Mouse (Mus musculus) kidney, adult 2 months (tissue): ENCODE measurements around the gene Akap9. TPM values are rescaled to one million over a fixed set of nuclear protein-coding genes. Genes with fewer than 3 reads are reported as not detected.

Experiments used
- DNase-seq: peaks from one replicate; pipeline ENCODE4 v3.0.0; 2021
- H3K27ac ChIP-seq: fragments of 200-500 bp; 2 replicates; pipeline ENCODE4 v1.5.1; 2012; ENCODE audit warnings: low read depth, low read length, control low read depth, inconsistent platforms; ENCODE audit not compliant: insufficient read depth
- H3K27me3 ChIP-seq: fragments of 200-500 bp; replicated peaks from 2 replicates; pipeline ENCODE4 v1.6.1; 2012; ENCODE audit warnings: mild to moderate bottlenecking, moderate library complexity, low read length, inconsistent platforms; ENCODE audit not compliant: control insufficient read depth, insufficient read depth
- H3K36me3 ChIP-seq: fragments of 200-500 bp; 2 replicates; pipeline ENCODE4 v1.6.1; 2012; ENCODE audit warnings: mild to moderate bottlenecking, moderate library complexity, low read length, inconsistent platforms; ENCODE audit not compliant: control insufficient read depth, insufficient read depth
- H3K4me1 ChIP-seq: fragments of 200-500 bp; 2 replicates; pipeline ENCODE4 v1.6.1; 2011; ENCODE audit warnings: low read length; ENCODE audit not compliant: control insufficient read depth, insufficient read depth
- H3K4me3 ChIP-seq: fragments of 200-500 bp; 2 replicates; pipeline ENCODE4 v1.5.1; 2011; ENCODE audit warnings: mild to moderate bottlenecking, low read depth, low read length, control low read depth; ENCODE audit not compliant: insufficient read depth
- CTCF ChIP-seq: fragments of 200-500 bp; conservative IDR thresholded peaks from 2 replicates; pipeline ENCODE4 v1.5.1; 2011; ENCODE audit warnings: low read depth, mild to moderate bottlenecking, control low read depth, low read length, moderate library complexity, mixed read lengths; ENCODE audit not compliant: insufficient read depth, insufficient read length
- POLR2A ChIP-seq: fragments of 200-500 bp; IDR thresholded peaks from one replicate; pipeline ENCODE4 v1.6.1; 2011; ENCODE audit warnings: low read depth, low read length, control low read depth
- WGBS: fragments of 180-500 bp; shearing (Covaris S2); methylation state at CpG from one replicate; pipeline ENCODE4 v1.1.7; 2018; 5-methylcytosine and 5-hydroxymethylcytosine counted together
- polyA plus RNA-seq: library from polyadenylated mRNA; depleted of rRNA; stranded (reverse); fragments of >200 nt; gene quantifications from 2 replicates; pipeline ENCODE4 v1.2.3, GENCODE M21; 2012

The Akap9 gene
- polyA plus RNA-seq, 1 experiment, result 5.7 TPM

GRCm38 (mm10) chr5:3969114-3969513, 41.3 kb downstream of the Akap9 start:
- no peak for TF ChIP-seq POLR2A
- TF ChIP-seq CTCF, result no peak
- no peaks in the 10 kb centered on the region for H3K4me1 ChIP-seq
- no peaks in the 10 kb centered on the region; the same call in 1 of the 2 replicates for H3K36me3 ChIP-seq
- H3K27me3 ChIP-seq, result no peaks in the 10 kb centered on the region; the same call in 1 of the 2 replicates
- WGBS, result 91% methylated on average over 6 of the region's 6 CpGs
- DNase-seq, result no peak
- no peak overlapping the region for H3K27ac ChIP-seq
- no peak overlapping the region for H3K4me3 ChIP-seq

DNA sequence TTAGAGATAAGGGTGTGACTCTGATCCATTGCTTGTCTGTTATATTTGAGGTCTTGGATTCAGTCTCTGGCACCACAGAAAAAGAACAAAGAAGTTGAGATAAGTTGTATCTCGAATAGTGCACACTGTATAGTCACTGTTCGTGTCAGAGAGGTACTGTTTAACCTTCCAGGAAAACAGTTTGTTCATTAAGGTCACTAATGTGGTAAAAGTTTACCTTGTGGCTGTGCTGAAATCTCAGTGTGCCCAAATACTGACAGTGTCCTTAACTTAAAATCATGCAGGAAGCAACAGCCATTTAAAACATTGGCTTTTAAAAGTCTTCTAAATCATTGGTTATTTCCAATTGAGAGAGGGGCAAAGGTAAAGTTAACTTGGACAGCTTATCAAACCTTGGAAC, 43.1 kb downstream of the Akap9 start:
- 52% methylated on average over 2 of the region's 2 CpGs for WGBS
- DNase-seq, result peak; percentile 62
- Histone ChIP-seq H3K4me3 (no peak overlapping the region), H3K36me3 (peaks cover 1% of the 10 kb centered on the region), H3K27ac (no peak overlapping the region), H3K27me3 (no peaks in the 10 kb centered on the region; the same call in 1 of the 2 replicates), H3K4me1 (no peaks in the 10 kb centered on the region)
- TF ChIP-seq CTCF, result no peak
- TF ChIP-seq POLR2A, result no peak

DNA sequence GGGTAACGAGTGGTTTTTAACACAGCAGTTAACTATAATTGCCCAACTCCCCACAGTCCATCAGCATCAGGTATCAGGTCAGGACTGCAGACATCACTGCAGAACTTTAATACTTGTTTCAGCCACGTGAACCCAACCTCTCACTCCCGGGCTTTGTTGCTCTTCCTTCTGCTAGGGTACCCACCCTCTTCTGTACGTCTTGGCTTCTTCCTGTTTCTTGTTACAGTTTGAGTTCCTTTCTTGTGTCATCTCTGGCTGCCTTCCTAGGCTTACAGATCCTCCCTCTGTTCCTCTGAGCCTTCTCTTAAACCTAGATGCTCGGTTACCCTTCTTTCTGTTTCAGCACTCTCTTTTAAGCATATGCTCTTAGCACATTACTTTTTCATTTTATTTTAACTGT, 45.9 kb downstream of the Akap9 start:
- 66% methylated on average over 5 of the region's 5 CpGs for WGBS
- Histone ChIP-seq H3K4me3 (no peak overlapping the region), H3K27ac (no peak overlapping the region), H3K36me3 (peaks cover 7% of the 10 kb centered on the region), H3K27me3 (no peaks in the 10 kb centered on the region; the same call in 1 of the 2 replicates), H3K4me1 (no peaks in the 10 kb centered on the region)
- DNase-seq, result no peak
- no peak for TF ChIP-seq POLR2A
- TF ChIP-seq CTCF, result no peak

DNA sequence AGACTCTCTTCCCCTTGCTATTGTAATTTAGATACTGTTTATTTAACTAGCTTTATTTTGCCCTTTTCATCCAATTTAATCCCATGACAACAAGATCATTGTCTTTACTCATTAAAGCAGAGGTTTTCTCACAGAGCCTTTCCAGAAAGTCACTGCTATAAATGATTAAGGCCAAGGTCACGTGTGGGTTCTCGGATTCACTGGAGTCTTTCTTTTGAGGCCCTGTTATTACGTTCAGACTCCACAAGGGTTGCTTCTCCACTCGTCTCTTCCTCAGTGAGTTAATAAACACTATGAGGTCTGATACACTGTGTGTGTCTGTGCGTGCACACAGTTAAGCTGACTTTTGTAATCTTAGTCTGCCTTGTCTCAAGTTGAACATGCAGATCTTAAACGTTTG, 47.0 kb downstream of the Akap9 start:
- peak; percentile 66 for DNase-seq
- Histone ChIP-seq H3K27ac (no peak overlapping the region), H3K4me1 (no peaks in the 10 kb centered on the region), H3K36me3 (peaks cover 7% of the 10 kb centered on the region), H3K4me3 (no peak overlapping the region), H3K27me3 (no peaks in the 10 kb centered on the region)
- 65% methylated on average over 6 of the region's 6 CpGs for WGBS
- TF ChIP-seq POLR2A (no peak), CTCF (no peak)

DNA sequence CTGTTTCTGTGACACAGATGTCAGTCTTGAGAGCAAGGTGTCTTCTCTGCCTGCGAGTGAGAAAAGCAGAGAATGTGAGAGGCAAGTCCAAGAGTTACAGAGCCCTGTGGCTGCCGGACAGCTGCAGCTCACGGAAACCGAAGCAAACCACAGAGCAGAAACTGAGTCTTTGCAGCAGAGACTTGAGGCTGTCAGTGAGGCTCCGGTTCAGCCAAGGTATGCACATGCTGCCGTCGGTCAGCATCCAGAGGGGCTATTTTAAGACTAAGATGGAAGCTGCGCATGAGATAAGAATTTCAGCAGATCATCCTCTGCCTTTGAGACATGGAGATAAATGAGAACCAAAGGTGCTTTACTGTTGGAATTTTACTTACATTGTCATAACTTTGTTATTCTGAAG, 48.3 kb downstream of the Akap9 start:
- WGBS, result 98% methylated on average over 8 of the region's 8 CpGs
- no peaks in the 10 kb centered on the region for H3K4me1 ChIP-seq
- TF ChIP-seq CTCF, result no peak
- no peak for TF ChIP-seq POLR2A
- H3K27ac ChIP-seq, result no peak overlapping the region
- H3K27me3 ChIP-seq, result no peaks in the 10 kb centered on the region
- H3K36me3 ChIP-seq, result peaks cover 7% of the 10 kb centered on the region
- no peak for DNase-seq
- H3K4me3 ChIP-seq, result no peak overlapping the region

DNA sequence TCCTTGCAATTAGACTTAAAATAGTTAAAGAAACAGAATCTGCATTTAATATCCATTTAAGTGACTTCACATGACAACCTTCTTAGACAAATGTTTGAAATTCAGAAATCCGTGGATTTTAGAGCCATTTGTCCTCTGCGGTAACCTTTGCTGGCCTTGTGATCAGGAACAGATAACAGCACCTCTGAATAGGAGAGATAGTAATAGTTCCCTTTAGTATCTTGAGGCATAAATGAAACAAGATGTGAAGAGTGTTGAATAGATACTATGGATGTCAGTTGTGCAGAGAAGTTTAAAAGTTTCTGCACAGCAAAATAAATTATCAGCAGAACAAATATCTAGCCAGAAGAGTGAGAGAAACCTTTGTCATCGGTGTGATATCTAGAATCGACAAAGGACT, 50.0 kb downstream of the Akap9 start:
- Histone ChIP-seq H3K36me3 (peaks cover 7% of the 10 kb centered on the region), H3K27ac (no peak overlapping the region), H3K27me3 (no peaks in the 10 kb centered on the region), H3K4me1 (no peaks in the 10 kb centered on the region), H3K4me3 (no peak overlapping the region)
- WGBS, result 95% methylated on average over 4 of the region's 4 CpGs
- DNase-seq, result no peak
- no peak for TF ChIP-seq POLR2A
- no peak for TF ChIP-seq CTCF

DNA sequence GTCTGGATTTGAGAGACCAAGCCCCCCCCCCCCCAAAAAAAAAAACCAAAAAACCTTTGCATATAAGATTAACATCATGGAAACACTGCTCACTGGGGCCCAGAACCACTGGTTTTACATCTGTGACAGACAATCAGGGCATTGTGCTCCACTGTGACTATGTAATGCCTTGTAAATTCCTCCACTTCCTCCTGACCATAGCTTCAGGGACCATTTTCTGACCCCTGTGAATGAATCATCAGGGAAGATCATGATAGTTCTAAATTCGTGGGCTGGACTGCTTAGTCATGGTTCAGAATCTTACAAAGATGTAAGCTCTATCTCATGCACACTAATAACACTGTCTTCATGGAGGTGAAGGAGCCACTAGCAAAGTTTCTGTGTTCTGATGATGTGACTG, 61.8 kb downstream of the Akap9 start:
- 37% methylated on average over 1 of the region's 1 CpGs for WGBS
- TF ChIP-seq CTCF (no peak), POLR2A (no peak)
- no peak for DNase-seq
- no peaks in the 10 kb centered on the region; the same call in 1 of the 2 replicates for H3K36me3 ChIP-seq
- no peak overlapping the region for H3K27ac ChIP-seq
- no peaks in the 10 kb centered on the region for H3K27me3 ChIP-seq
- no peaks in the 10 kb centered on the region for H3K4me1 ChIP-seq
- H3K4me3 ChIP-seq, result no peak overlapping the region
